Mouse (Mus musculus): Measurements from ENCODE around the gene Gm28308.

Gm28308 gene

GRCm38 (mm10) chr6:52246403-52246803 lies 33.3 kb upstream of the Gm28308 start:
- DNase-seq: no peak

- no peak for DNase-seq
These were observed 32.6 kb upstream of the Gm28308 start, which contains the start of gene Hoxa11 for GRCm38 (mm10) chr6:52245757-52246142. Gene Hoxa11 (minus strand): TSS chr6:52245810.

GRCm38 (mm10) chr6:52245040-52245756 lies 32.1 kb upstream of the Gm28308 start:
- DNase-seq: no peak

GRCm38 (mm10) chr6:52244471-52245039 lies 31.4 kb upstream of the Gm28308 start:
- DNase-seq: no peak

GRCm38 (mm10) chr6:52243681-52244121 lies 30.6 kb upstream of the Gm28308 start:
- DNase-seq: no peak

DNA sequence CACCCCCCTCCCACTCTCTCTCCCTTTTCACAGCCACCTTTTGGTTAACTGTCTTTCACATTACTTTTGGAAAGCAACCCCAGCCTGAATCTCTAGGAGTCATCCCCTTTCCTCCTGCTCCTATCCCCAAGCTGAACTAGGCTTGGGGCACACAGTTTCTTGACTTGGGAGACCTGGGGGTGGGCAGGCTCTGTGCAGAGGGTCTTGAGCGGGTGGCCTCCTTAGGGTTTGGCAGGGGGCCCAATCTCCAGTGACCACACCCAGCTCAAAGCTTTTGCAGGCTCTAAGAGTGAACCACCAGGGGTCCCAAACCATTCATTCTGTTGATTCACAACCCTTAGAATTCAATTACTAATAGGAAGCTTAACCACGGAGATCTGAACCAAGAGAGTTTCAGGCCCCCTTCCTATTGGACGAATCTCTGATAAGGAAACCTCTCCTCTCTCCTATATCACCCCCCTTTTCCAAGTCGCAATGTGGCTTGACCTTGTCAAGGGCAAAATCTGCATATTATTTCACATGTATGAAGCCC lies 29.7 kb upstream of the Gm28308 start:
- DNase-seq: no peak

GRCm38 (mm10) chr6:52241001-52241621 lies 28.0 kb upstream of the Gm28308 start:
- no peak for DNase-seq

DNA sequence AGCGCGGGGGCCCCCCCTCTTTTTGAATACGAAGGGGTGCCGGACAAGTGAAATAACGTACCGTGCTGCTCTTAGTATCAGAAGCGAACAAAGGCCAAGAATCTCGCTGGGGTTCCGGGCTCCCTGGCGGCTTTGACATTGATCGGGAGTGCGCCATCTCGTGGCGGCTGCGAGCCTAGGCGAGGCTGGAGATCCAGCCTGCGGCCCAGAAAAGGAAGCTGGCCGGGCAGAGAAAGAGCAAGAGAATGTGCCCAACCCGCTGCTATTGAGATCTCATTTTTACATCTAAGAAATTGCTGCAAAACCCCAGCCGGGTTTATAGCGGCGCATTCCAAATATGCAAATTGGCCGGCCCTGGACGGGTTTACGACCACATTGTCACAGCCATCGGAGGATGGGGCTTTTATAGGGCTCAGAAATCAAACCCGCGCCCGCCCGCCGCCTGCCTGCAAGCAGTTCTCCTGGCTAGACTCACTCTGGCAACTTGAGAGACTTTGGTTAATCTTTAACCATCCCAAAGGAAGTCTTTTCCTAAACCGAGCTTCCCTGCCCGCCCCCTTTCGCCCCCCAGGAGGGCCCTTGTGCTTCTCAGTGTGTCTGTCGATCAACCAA lies 27.4 kb upstream of the Gm28308 start, which contains the start of gene Hoxa10:
Gene Hoxa10, minus strand, starts transcription at position 466 of the 612 bp plus-strand sequence.
- DNase-seq: no peak

GRCm38 (mm10) chr6:52239625-52240388 lies 26.7 kb upstream of the Gm28308 start:
- no peak for DNase-seq

DNA sequence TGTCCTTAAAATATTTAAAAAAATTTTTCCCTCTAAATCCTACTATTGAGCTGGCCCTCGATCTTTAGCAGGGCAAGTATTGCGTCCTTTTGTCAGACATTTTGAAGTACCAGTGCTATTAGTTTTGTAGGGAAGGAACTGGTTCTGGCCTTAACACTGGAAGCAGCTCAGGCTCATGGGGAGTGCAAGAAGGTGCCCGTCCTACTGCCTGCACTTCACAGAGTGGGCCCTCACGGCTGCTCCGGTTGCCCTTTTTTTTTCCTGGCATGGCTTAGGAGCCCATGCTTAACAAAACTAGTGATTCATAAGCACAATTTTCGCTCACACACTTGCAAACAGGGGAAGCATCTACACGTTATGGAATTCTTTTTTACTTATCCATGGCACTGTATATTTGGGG lies 25.8 kb upstream of the Gm28308 start:
- no peak for DNase-seq

- DNase-seq: no peak
These were observed 25.0 kb upstream of the Gm28308 start for GRCm38 (mm10) chr6:52238155-52238545.

DNA sequence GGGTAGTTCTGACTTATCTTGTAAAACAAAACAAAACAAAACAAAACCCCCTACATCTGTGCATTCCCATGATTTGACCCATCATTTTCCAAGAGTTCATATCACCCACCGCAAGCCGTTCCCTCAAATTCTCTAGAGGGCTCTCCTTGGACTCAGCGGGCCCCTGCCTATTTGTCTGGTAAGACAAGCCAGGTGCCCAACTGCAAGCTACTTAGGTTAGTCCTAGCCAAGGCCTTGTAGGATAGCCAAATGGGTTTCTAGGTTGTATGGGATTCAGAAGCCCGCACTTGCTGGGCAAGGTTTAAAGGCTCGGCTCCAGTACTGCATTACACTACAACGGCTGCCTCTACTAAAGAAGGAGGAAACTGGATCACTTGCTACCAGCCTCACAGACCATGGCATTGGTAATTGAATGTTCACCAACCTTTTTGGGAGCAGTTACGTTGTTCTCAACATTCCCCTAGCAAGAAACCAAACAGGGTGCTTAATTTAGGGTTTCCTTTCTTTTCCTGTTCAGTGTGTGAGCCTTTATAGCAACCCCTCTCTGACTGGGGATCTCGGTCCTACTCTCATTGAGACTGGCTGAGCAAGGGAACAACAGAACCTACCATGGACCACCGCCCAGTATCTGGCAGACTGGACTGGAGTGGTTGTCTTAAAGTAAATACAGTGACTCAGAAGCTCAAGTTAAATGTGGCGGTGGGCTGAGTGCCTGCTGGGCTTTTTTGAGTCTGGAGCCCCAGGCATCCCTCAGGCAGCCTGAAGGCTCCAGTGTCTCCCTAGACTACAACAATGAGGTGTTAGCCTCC lies 24.4 kb upstream of the Gm28308 start:
- DNase-seq: no peak

GRCm38 (mm10) chr6:52236806-52237205 lies 23.7 kb upstream of the Gm28308 start:
- no peak for DNase-seq

- DNase-seq: no peak
These were observed 22.7 kb upstream of the Gm28308 start for GRCm38 (mm10) chr6:52235866-52236265.

GRCm38 (mm10) chr6:52235267-52235666 lies 22.1 kb upstream of the Gm28308 start:
- DNase-seq: no peak

DNA sequence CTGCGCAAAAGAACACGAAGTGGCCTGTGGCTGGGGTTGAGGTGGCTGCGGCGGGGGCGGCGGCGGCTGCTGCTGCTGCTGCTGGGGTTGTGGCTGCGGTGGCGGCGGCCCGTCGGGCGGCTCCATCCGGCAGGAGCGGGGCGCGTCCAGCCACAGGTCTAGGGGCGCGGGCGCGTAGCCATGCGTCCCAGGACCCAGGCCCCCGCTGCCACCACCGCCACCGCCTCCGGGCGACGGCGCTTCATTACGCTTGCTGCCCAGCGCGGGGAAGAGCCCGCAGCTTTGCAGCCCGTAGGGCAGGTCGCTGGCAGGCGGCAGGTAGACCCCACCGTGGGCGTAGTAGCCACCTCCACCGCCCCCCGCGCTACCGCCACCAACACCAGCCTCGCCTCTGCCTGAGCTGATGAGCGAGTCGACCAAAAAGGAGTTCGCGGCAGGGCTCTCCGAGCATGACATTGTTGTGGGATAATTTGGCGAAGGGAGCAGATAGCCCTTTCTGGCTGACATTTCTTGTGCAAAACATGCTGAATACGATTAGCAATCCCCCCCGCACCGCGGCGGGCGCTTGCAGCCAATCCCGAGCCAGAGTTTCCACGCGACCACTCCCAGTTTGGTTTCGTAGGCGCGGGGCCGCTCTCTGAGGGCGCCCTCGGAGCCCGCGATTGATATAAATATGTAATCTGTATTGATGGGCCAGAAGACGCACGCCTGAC lies 21.4 kb upstream of the Gm28308 start:
- no peak for DNase-seq

GRCm38 (mm10) chr6:52233546-52234427 lies 20.6 kb upstream of the Gm28308 start:
- no peak for DNase-seq

- no peak for DNase-seq
These were observed 19.9 kb upstream of the Gm28308 start for GRCm38 (mm10) chr6:52232984-52233545.

DNA sequence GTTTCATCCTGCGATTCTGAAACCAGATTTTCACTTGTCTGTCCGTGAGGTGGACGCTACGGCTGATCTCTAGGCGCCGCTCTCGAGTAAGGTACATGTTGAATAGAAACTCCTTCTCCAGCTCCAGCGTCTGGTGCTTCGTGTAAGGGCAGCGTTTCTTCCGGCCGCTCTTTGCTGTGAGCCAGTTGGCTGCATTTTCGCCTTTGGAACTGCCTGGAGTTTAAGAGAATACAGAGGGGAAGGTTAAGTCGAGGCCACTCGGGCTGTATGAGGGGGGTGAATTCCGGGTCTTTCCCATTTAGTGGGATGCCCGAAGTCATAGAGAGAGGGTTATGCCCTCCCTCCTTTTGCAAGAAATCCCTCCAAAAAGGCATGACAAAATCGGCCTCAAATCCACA lies 19.4 kb upstream of the Gm28308 start:
- no peak for DNase-seq

Data from cerebellum, adult 11 months (tissue).